12 mouse cellular contexts compared by ENCODE assay signal in the genomic region with DNA sequence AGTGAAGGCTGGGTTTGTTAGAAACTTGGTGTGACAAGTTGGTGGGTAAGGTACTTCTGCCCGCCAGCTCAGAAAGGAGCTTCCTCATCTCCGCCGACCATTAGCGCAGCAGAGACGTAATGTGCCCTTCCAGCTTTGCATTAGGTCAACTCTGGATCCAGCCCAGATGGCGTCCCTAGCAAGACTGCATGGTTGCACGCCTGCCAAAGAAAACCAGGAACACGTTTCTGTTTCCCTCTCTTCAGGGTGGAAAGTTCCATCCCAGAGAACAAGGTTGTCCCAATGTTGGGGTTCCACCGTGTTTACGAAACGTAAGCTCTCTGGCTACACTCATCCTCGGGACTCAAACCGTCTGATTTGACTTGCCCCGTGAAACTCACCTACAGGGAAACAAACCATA.
"Had no signal": no experiment of that assay in that cellular context is flagged by ENCODE, and none has a peak within 500 bp of the region (broad histone marks: within the 10 kb centered on the region; RNA-seq: fewer than 3 reads in every experiment).

No protein-coding gene starts in this region.

- DNase-seq: retina, postnatal 1 day; right cerebral cortex, adult 18-20 months; right cerebral cortex, postnatal 14 days; right cerebral cortex, postnatal 25 days; right cerebral cortex, postnatal 4 days; spleen, adult 18-20 months; thymus, adult 18-20 months; thymus, adult 2 months; thymus, postnatal 14 days; thymus, postnatal 25 days; thymus, postnatal 36 days; thymus, postnatal 4 days had no signal
